Mouse (Mus musculus): Measurements from ENCODE around the gene Sost.

GRCm38 (mm10) chr11:101972651-101973050 is 5.8 kb upstream of the Sost start:
- no peak for TF ChIP-seq POLR2A (IDR thresholded peaks at IDR 0.05; ENCODE audit: extremely low read depth, insufficient read depth, low read length)
- no peak for TF ChIP-seq CTCF (IDR thresholded peaks at IDR 0.05; ENCODE audit: extremely low read depth, insufficient read depth, low read length)

Measured in cortical plate, adult 2 months (tissue).